Mouse (Mus musculus): ENCODE measurements around the gene Fam160b1.

DNA sequence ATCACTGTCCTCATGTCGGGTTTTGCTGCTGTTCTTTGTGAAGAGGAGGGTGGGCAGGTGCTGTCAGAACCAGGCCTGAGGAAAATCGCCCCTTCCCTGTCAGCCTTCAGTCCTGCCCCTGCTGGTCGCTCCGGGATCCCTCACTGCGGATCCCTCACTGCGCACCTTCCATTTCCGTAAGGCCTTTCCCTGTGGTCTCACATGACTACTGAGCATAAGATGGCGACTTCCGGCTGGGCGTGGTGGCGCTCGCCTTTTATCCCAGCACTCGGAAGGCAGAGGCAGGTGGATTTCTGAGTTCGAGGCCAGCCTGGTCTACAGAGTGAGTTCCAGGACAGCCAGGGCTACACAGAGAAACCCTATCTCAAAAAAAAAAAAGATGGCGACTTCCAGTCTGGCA lies 64.8 kb downstream of the Fam160b1 start:
- TF ChIP-seq EP300 (IDR thresholded peaks at IDR 0.05) (no peak), CTCF (IDR thresholded peaks at IDR 0.05) (no peak)
